Mouse (Mus musculus) forebrain, embryonic 12.5 days (tissue): ENCODE measurements around the gene Cd55b. TPM values are rescaled to one million over a fixed set of nuclear protein-coding genes. Genes with fewer than 3 reads are reported as not detected.
"Not testable (repeated sequence)": the region's sequence is repeated elsewhere in the genome, so short reads cannot be mapped to it uniquely, and the experiment has no call there.

Experiments used
- ATAC-seq: fragments of 200-750 bp; cut with Nextera tagmentation; 2 replicates; pipeline ENCODE4 v1.8.0; 2017; ENCODE audit warnings: moderate TSS enrichment; ENCODE audit not compliant: low FRiP score
- H3K27ac ChIP-seq: fragments of 300-500 bp; sonication (generic); 2 replicates; pipeline ENCODE4 v1.5.1; 2016; ENCODE audit warnings: mild to moderate bottlenecking
- H3K27me3 ChIP-seq: fragments of 300-500 bp; sonication (generic); 2 replicates; pipeline ENCODE4 v1.6.1; 2016; ENCODE audit warnings: mild to moderate bottlenecking
- H3K36me3 ChIP-seq: fragments of 300-500 bp; sonication (generic); replicated peaks from 2 replicates; pipeline ENCODE4 v1.6.1; 2016; ENCODE audit warnings: mild to moderate bottlenecking
- H3K4me1 ChIP-seq: fragments of 300-500 bp; sonication (generic); 2 replicates; pipeline ENCODE4 v1.6.1; 2016
- H3K4me2 ChIP-seq: fragments of 300-500 bp; sonication (generic); 2 replicates; pipeline ENCODE4 v1.6.1; 2016; ENCODE audit warnings: mild to moderate bottlenecking, moderate library complexity
- H3K4me3 ChIP-seq: fragments of 300-500 bp; sonication (generic); replicated peaks from 2 replicates; pipeline ENCODE4 v1.5.1; 2016; ENCODE audit warnings: mild to moderate bottlenecking
- H3K9ac ChIP-seq: fragments of 300-500 bp; sonication (generic); 2 replicates; pipeline ENCODE4 v1.6.1; 2016; ENCODE audit warnings: mild to moderate bottlenecking
- H3K9me3 ChIP-seq: fragments of 300-500 bp; sonication (generic); 2 replicates; pipeline ENCODE4 v1.6.1; 2016
- WGBS: fragments of 180-500 bp; shearing (Covaris S2); methylation state at CpG from one replicate; pipeline ENCODE4 v1.1.7; 2016; 5-methylcytosine and 5-hydroxymethylcytosine counted together
- polyA plus RNA-seq: library from polyadenylated mRNA; unstranded; fragments of >200 nt; fragmentation: Nextera tagmentation; extraction: Ambion mirVana; gene quantifications from 2 replicates; pipeline ENCODE4 v1.2.1, GENCODE M21; 2016

Gene Cd55b
- polyA plus RNA-seq = not detected in 2 replicates

DNA sequence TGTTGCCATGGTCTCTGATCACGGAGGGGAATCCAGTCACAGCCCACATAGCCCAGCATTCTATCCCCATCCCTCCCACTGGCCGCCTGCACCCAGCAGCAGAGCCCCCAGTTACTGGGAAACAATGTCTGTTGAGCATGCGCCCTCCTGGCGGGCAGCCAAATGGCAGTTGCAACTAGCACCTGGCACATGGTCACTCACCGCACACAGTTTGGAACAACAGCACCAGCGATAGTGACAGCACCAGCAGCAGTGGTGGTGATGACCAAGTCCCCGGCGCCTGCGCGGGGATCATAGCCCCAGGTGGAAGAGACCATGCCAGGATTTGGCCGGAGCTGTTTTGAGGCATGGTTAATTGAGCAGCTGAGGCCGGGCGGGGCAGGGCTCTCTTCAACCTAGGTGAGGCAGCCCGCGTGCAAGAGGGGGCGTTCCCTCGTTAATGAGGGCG, at the start of gene Cd55b:
Cd55b (minus strand) TSS at position 346 of the 448 bp plus-strand sequence.
- Histone ChIP-seq H3K27ac (no peak within 1 kb of the TSS), H3K4me3 (no peak within 1 kb of the TSS), H3K4me1 (no peaks in the 10 kb centered on the region), H3K9me3 (no peaks in the 10 kb centered on the region), H3K27me3 (no peaks in the 10 kb centered on the region), H3K9ac (no peak within 1 kb of the TSS), H3K36me3 (no peaks in the 10 kb centered on the region), H3K4me2 (no peak within 1 kb of the TSS)
- peak; percentile 63 for ATAC-seq
- 74% methylated on average over 18 of the region's 18 CpGs for WGBS

DNA sequence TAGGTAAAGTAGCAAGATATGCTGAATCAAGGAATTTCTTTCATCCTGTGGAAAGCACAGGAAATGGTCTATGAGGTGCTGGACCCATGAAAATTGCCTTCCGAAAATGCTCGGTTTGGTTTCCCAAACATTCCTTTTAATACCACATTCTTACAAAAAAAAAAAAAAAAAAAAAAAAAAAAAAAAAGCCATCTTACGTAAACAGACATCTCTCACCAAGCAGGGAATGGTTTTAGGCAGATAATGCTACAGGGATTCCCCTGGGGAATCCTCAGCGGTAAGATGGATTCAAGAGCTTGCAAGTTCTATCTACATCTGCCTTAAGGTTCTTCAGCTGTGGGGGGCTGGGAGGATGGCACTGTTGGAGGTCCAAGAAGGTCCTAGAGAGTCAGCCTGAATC, 47.3 kb upstream of the Cd55b start:
- no peak overlapping the region for H3K9ac ChIP-seq
- no peak overlapping the region for H3K4me2 ChIP-seq
- H3K27me3 ChIP-seq = no peaks in the 10 kb centered on the region
- no peaks in the 10 kb centered on the region for H3K36me3 ChIP-seq
- no peaks in the 10 kb centered on the region for H3K9me3 ChIP-seq
- no peaks in the 10 kb centered on the region for H3K4me1 ChIP-seq
- H3K27ac ChIP-seq = no peak overlapping the region
- H3K4me3 ChIP-seq = no peak overlapping the region
- ATAC-seq = no peak
- 92% methylated on average over 4 of the region's 4 CpGs for WGBS

DNA sequence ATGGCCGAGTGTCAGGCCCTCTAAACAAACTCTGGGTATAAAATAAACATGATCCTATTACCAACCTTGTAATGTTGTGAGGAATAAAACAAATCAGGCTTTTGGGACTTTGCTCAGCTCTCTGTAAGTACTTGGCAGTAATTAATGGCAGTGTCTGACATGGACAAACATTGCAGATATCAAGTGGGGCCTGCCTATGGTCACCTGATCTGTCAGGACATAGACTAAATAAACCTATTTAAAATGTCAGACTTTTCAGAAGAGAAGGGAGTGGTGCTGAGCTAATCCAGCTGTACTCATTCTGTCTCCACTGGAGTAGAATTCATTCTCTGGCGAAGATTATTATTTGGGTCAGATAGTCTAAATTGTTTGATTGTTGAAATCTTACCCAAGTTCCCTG, 44.6 kb upstream of the Cd55b start:
- H3K36me3 ChIP-seq = no peaks in the 10 kb centered on the region
- no peak overlapping the region for H3K4me2 ChIP-seq
- H3K27ac ChIP-seq = no peak overlapping the region
- no peak for ATAC-seq
- peaks cover 14% of the 10 kb centered on the region; the same call in 1 of the 2 replicates for H3K27me3 ChIP-seq
- 67% methylated on average over 2 of the region's 2 CpGs for WGBS
- no peak overlapping the region for H3K9ac ChIP-seq
- H3K4me1 ChIP-seq = peaks cover 5% of the 10 kb centered on the region; the same call in 1 of the 2 replicates
- H3K9me3 ChIP-seq = no peaks in the 10 kb centered on the region
- no peak overlapping the region for H3K4me3 ChIP-seq

DNA sequence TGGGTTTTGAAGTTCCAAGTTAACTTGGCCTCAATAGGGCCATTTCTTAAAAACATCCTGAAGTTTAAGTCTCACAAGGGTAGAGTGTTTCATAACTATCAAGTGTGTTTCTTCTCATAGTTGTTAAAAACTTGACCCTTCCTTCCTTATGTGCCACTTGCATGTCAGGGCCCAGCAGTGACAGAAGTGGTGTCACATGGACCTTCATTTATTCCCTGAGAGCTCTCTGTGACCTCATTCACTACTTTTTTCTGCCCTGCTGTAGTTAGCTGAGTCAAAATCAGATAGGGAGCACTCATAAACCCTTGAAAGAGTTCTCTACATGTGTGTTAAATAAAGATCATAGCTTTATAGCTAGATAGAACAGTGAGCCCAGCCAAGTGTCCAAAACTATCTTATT, 41.4 kb upstream of the Cd55b start:
- no peak overlapping the region for H3K9ac ChIP-seq
- H3K27me3 ChIP-seq = peaks cover 14% of the 10 kb centered on the region; the same call in 1 of the 2 replicates
- H3K36me3 ChIP-seq = no peaks in the 10 kb centered on the region
- H3K4me1 ChIP-seq = peaks cover 5% of the 10 kb centered on the region; the same call in 1 of the 2 replicates
- no peak for ATAC-seq
- H3K4me2 ChIP-seq = no peak overlapping the region
- no peaks in the 10 kb centered on the region for H3K9me3 ChIP-seq
- H3K27ac ChIP-seq = no peak overlapping the region
- H3K4me3 ChIP-seq = no peak overlapping the region

DNA sequence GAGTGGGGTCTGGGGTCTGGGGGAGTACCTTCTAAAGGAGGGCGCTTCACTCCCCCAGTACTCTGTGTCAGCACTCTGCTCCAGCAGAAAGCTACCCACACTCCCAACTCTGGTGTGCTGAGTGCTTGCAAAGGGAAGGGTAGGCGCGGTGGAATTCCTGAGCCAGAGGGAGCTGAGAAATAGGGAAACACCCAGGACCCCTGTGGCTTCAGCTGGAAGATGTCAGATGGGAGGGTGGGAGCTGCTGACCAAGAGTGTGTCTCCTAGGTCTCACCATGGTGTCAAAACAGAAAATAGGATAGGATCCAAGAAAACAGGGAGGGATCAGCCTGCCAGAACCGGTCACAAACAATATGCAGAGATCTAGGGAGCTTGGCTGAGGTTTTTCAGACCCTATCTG, 40.1 kb upstream of the Cd55b start:
- Histone ChIP-seq H3K4me2 (peak overlapping the region; percentile 88), H3K9ac (peak overlapping the region; percentile 59), H3K36me3 (no peaks in the 10 kb centered on the region), H3K27me3 (peaks cover 14% of the 10 kb centered on the region; the same call in 1 of the 2 replicates), H3K9me3 (no peaks in the 10 kb centered on the region), H3K4me3 (peak overlapping the region; percentile 61), H3K4me1 (peaks cover 5% of the 10 kb centered on the region; the same call in 1 of the 2 replicates), H3K27ac (no peak overlapping the region)
- ATAC-seq = peak; percentile 81
- 7% methylated on average over 4 of the region's 4 CpGs for WGBS

DNA sequence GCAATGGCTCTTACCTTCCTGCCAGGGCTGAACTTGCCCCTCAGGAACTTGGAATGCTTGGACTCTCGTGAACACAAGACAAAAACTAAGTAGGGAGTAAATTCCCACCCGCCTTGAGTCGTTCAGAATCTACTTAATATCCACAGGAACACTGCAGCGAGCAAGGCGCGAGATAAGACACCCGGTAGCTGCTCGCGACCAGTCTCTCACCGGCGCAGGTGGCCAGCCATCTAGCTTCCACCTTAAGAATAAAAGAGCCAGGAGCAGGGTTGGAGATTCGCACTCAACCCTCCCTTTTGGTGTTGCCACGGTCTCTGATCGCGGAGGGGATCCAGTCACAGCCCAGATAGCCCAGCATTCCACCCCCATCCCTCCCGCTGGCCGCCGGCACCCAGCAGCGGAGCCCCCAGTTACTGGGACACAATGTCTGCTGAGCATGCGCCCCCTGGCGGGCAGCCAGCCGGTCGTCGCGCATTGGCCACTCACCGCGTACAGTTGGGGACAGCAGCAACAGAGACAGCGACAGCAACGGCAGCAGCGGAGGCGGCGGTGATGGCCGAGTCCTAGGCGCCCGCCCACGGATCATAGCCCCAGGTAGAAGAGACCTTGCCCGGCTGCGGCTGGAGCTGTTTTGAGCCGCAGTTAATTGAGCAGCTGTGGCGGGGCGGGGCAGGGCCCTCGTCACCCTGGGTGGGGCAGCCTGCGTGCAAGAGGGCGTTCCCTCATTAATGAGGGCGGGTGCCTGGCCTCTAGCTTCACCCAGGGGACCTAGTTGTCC, 39.5 kb upstream of the Cd55b start, which contains the start of gene Cd55:
Cd55 (minus strand) TSS at position 661 of the 778 bp plus-strand sequence.
- H3K27ac ChIP-seq = 0 out of 2 replicates have a peak within 1 kb of the TSS, but pooled peaks have one; percentile 19
- peak; percentile 98 for ATAC-seq

DNA sequence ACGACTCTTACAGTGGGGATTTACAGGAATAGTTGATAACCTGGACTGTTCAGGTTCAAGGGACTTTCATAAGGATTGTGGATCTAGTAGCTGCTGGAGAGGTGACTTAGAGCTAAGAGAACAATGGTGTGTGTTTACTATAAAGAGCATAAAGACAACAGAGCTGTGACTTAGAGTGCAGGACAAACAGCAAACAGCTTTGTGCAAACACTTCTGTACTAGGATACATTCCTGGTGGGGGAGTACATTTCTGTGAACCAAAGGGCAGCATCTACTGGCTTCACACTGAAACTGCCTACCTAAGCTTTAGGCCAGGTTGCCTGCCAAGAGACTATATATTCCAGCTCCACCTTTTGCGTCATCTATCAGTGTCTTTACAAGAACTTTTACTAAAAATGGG, 32.3 kb upstream of the Cd55b start:
- H3K4me1 ChIP-seq = no peaks in the 10 kb centered on the region
- no peak overlapping the region for H3K27ac ChIP-seq
- 88% methylated on average over 2 of the region's 2 CpGs for WGBS
- H3K9me3 ChIP-seq = no peaks in the 10 kb centered on the region
- no peaks in the 10 kb centered on the region for H3K36me3 ChIP-seq
- no peak overlapping the region for H3K4me3 ChIP-seq
- no peaks in the 10 kb centered on the region for H3K27me3 ChIP-seq
- no peak overlapping the region for H3K4me2 ChIP-seq
- ATAC-seq = no peak
- H3K9ac ChIP-seq = no peak overlapping the region

More for the DNA sequence above, 39.5 kb upstream of the Cd55b start, which contains the start of gene Cd55:
- Histone ChIP-seq H3K4me1 (peaks cover 5% of the 10 kb centered on the region; the same call in 1 of the 2 replicates), H3K9ac (peak within 1 kb of the TSS; percentile 59), H3K4me2 (peak within 1 kb of the TSS; percentile 88), H3K36me3 (no peaks in the 10 kb centered on the region), H3K4me3 (peak within 1 kb of the TSS; percentile 61), H3K27me3 (peaks cover 14% of the 10 kb centered on the region; the same call in 1 of the 2 replicates), H3K9me3 (no peaks in the 10 kb centered on the region)
- WGBS = under 1% methylated on average over 45 of the region's 45 CpGs

DNA sequence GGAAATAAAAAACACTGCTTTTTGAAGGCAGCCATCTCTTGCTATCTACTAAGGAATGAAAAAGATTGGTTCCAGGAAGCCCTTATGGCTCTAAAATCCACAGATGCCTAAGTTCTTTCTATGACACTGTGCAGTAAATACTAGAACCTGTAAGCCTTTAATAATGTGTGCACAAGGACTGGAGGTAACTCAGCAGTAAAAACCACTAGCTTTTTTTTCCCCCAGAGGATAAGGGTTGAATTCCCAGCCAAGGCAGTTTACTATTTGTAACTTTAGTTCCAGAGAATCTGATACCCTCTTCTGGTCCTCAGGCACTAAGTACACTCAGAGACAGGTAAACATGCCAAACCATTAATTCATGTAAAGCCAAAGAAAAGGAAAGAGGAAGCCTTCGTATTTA, 20.1 kb upstream of the Cd55b start:
- not testable (repeated sequence) for H3K4me2 ChIP-seq, H3K27ac ChIP-seq, H3K4me1 ChIP-seq, H3K4me3 ChIP-seq, ATAC-seq, H3K27me3 ChIP-seq, H3K9ac ChIP-seq, H3K36me3 ChIP-seq, H3K9me3 ChIP-seq
- WGBS = 90% methylated on average over 1 of the region's 1 CpGs

DNA sequence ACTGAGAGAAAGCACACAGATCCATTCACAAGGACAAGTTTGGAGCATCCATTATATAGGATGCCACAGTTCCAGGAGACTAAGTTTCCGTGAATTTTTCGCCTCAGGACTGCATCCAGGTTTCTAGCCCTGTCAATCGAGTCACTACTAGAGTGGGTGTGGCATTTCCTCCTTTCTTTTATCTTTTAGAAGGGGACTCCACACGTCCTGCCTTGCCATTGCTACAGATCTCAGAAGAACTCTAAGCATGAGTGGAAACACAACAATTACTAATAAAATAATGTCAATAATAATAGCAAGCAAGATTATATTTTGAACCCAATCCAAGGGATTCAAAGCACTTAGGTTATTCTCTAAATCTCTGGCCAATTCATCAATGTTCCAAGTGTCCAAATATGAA, 8.1 kb upstream of the Cd55b start:
- H3K27ac ChIP-seq = no peak overlapping the region
- no peak overlapping the region for H3K4me3 ChIP-seq
- no peaks in the 10 kb centered on the region for H3K9me3 ChIP-seq
- H3K9ac ChIP-seq = no peak overlapping the region
- H3K4me1 ChIP-seq = no peaks in the 10 kb centered on the region
- no peaks in the 10 kb centered on the region for H3K36me3 ChIP-seq
- no peak overlapping the region for H3K4me2 ChIP-seq
- no peaks in the 10 kb centered on the region for H3K27me3 ChIP-seq
- 81% methylated on average over 4 of the region's 4 CpGs for WGBS
- ATAC-seq = no peak

DNA sequence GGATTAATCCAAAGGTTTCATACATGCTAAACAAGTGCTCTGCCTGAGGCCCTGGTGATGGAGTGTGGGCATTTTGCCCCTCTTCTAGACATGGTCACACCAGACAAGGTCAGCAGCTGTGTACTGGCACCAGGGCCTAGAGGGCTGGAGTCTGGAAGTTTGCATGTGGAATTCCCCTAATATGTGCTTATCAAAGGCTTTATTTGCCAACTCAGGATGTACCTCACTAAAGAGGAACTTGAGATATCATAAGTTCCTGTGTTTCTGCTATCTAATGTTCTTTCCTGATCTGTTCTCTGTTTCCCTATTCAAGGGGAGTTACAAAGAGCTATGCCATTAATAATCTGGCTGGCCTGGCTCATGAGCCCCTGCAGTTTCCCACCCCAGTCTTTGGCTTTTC, 5.9 kb upstream of the Cd55b start:
- not testable (repeated sequence) for H3K27ac ChIP-seq, H3K36me3 ChIP-seq, H3K4me1 ChIP-seq, H3K9ac ChIP-seq, H3K27me3 ChIP-seq, H3K9me3 ChIP-seq, ATAC-seq, H3K4me2 ChIP-seq, H3K4me3 ChIP-seq

DNA sequence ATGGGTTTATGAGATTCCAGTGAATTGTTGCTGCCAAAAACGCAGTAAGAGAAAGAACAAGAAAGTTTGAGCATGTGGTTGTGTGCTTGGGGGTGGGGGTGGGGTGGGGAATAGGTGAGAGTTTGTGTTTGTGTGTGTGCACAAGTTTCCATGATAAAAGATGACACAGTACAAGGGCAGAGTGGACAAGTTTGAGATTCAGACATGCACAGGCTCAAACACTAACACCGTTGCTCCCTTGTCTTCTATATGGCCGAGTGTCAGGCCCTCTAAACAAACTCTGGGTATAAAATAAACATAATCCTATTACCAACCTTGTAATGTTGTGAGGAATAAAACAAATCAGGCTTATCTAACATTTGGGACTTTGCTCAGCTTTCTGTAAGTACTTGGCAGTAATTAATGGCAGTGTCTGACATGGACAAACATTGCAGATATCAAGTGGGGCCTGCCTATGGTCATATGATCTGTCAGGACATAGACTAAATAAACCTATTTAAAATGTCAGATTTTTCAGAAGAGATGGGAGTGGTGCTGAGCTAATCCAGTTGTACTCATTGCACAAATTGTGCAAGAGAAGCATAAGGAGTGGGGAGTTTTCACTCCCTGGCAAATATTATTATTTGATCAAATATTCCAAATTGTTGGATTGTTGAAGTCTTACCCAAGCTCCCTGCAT, 4.5 kb upstream of the Cd55b start:
- H3K27ac ChIP-seq, H3K36me3 ChIP-seq, H3K9ac ChIP-seq, H3K9me3 ChIP-seq, H3K4me3 ChIP-seq, H3K4me1 ChIP-seq, H3K27me3 ChIP-seq, ATAC-seq, H3K4me2 ChIP-seq: not testable (repeated sequence)
- 73% methylated on average over 3 of the region's 3 CpGs for WGBS

DNA sequence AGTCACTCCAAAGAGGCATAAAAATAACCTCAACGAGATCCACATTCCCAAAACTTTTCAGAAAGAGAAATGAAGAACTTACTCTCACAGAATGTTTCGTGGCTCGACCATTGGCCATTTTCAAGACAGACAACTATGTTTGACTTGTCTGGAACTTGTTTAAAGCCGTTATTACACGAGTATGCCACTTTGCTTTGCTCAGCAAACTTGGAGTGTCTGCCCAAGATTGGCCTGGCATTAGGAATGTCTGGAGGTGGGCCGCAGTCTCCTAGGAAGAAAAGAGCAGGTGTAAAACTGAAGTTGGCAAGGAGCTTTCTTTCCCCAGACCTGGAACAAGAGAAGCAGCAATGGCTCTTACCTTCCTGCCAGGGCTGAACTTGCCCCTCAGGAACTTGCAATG, 776 bp downstream of the Cd55b start:
- ATAC-seq, H3K27me3 ChIP-seq, H3K36me3 ChIP-seq, H3K9me3 ChIP-seq, H3K9ac ChIP-seq, H3K4me3 ChIP-seq, H3K4me1 ChIP-seq, H3K4me2 ChIP-seq, H3K27ac ChIP-seq: not testable (repeated sequence)
- WGBS = 100% methylated on average over 1 of the region's 6 CpGs
